Mouse (Mus musculus) bone marrow macrophage, adult 2 months (primary cell): Measurements from ENCODE around the gene Krt2. TPM values are rescaled to one million over a fixed set of nuclear protein-coding genes. Genes with fewer than 3 reads are reported as not detected.

Experiments used
- H3K27ac ChIP-seq: 2 replicates; pipeline ENCODE4 v1.5.1; 2012; ENCODE audit warnings: low read depth, low read length; ENCODE audit not compliant: insufficient read depth
- H3K4me1 ChIP-seq: 2 replicates; pipeline ENCODE4 v1.6.1; 2012; ENCODE audit warnings: low read length; ENCODE audit not compliant: control insufficient read depth, insufficient read depth
- H3K4me3 ChIP-seq: 2 replicates; pipeline ENCODE4 v1.5.1; 2012; ENCODE audit warnings: mild to moderate bottlenecking, low read length, moderate library complexity; ENCODE audit not compliant: insufficient read depth
- CTCF ChIP-seq: IDR thresholded peaks from 2 replicates; pipeline ENCODE4 v1.5.1; 2012; ENCODE audit warnings: low read depth, mild to moderate bottlenecking, low read length, moderate library complexity
- POLR2A ChIP-seq: IDR thresholded peaks from 2 replicates; pipeline ENCODE4 v1.6.1; 2012; ENCODE audit warnings: mild to moderate bottlenecking, low read depth, low read length, borderline replicate concordance
- polyA plus RNA-seq: library from polyadenylated mRNA; stranded (reverse); fragments of >200 nt; gene quantifications from 2 replicates; pipeline ENCODE4 v1.2.4, GENCODE M21; 2012; ENCODE audit not compliant: missing spikeins, insufficient read depth, insufficient read length

The Krt2 gene
- not detected in 2 replicates for polyA plus RNA-seq

DNA sequence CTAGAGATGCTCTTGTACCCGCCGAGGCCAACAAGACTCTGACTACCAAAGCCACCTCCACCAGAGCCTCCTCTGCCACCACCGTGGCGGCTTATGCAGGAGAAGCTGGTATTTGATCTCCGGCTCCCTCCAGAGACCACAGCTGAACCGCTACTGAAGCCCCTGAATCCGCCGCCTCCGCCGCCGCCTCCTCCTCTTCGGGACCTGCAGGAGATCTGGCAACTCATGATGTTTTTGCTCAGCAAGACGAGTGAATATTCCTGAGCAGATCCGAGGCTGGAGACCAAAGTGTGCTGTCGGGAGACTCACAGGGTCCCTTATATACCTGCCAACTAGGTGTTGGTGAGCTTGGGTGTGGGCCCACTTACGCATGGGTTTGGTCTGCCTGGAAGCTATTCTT lies at the start of gene Krt2:
Gene Krt2 (minus strand): TSS at position 295 of the 400 bp plus-strand sequence.
- H3K4me3 ChIP-seq = no peak within 1 kb of the TSS
- no peak within 1 kb of the TSS for H3K27ac ChIP-seq
- no peaks in the 10 kb centered on the region for H3K4me1 ChIP-seq
- TF ChIP-seq POLR2A (no peak), CTCF (no peak)

DNA sequence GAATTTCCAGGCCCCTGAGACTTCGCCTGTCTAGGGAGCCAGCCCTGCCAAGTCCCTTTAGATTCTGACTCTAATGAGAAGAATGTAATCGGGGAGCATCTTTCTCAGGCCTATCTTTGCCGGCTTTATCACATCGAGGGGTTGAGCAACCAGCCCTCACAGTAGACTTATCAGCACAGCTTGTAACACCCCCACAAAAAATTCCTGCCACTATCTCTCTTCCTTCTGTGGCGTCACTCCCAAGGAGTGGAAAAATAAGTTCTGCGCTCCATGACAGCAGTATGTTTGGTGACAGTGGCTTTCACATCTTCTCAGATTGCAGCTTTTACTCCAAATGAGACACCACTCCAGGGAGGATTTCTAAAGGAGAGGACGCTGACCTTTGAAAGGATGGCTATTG lies 48.8 kb upstream of the Krt2 start:
- TF ChIP-seq CTCF = no peak
- no peak for TF ChIP-seq POLR2A
- no peak overlapping the region for H3K27ac ChIP-seq
- no peak overlapping the region for H3K4me3 ChIP-seq
- H3K4me1 ChIP-seq = no peaks in the 10 kb centered on the region

DNA sequence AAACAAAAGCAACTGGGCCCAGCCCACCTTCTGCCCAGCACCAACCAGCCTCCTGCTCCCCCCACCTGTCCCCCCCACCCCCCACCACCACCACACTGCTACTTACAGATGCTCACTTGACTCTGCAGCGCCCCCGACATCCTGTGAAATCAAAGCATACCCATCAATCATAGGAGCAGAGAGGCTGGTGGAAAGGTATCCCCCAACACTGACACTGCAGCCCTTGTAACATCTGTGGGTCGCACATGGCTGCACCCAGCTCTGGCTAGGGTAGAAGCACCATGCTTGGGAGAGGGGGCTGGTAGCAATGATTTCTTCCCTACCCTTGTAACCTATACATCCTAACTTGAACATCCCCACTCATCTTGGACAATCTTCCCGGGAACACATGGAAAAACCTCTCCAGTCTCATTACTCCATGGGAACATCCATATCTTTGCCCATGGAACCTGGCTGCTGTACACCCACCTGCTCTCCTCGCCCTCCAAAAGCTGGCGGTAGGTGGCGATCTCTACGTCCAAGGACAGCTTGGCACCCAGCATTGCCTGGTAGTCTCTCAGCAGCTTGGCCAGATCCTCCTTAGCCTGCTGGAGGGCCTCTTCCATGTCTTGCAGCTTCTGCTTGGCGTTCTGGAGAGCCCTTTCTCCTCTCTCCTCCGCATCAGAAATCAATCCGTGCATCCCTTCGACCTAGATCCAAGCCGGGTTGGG lies 42.6 kb upstream of the Krt2 start:
- TF ChIP-seq POLR2A (no peak), CTCF (no peak)
- no peak overlapping the region for H3K27ac ChIP-seq
- peaks cover 8% of the 10 kb centered on the region for H3K4me1 ChIP-seq
- no peak overlapping the region for H3K4me3 ChIP-seq

DNA sequence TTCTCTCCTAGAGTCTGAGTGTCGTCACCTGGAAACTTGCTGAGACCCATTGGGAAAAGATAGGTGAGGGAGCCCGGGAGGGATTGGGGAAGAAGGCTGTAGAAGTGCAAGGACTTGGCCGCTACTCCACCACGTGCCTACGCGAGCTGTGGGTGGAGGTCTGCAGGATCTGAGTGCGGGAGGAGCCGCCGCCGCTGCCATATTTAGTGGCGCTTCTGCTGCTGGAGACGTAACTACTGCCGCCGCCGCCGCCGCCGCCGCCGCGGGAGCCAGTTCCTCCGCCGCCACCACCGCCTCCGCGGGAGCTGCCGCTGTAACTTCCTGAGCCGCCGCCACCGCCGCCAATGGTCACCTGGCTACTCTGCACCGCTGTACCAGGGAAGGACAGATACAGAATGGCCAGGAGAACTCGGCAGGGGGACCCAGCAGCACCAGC lies 41.8 kb upstream of the Krt2 start:
- Histone ChIP-seq H3K4me3 (peak overlapping the region; percentile 42), H3K27ac (no peak overlapping the region), H3K4me1 (peaks cover 8% of the 10 kb centered on the region)
- TF ChIP-seq CTCF = no peak
- no peak for TF ChIP-seq POLR2A

DNA sequence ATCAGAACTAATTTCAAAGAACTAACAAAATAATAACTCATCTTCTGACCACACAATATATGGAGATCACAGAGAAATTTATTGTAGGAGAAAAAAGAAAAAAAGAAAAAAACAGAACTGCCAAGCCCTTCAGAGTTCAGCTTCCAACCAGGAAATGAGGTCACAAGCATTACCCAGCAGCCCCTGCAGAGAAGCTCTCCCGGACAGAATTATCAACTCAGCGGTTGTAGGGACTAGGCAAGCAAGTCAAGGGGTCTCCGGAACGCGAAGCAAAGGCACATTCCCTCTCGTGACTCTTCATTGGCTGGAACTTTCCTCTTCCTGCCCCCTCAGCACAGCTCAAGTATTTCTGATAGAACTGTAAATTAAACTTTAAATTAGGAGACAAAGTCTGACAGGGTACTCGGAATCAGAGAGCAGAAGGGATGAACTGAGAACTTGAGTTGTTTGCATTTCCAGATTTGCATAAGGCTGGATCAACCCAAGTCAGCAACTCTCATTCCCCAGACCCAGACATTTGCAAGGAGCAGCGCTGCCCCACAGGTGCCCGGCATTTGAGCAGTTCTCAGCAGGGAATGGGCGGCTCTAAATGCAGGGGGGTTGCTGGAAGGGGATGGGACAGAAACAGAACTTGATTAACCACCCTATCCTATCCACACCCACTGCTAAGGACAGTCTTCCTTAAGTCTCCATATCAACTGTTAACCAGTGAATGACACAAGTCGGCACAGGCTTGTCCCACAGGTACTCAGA lies 40.9 kb upstream of the Krt2 start:
- H3K4me3 ChIP-seq = peak overlapping the region; percentile 27; the same call in 1 of the 2 replicates
- peaks cover 8% of the 10 kb centered on the region for H3K4me1 ChIP-seq
- H3K27ac ChIP-seq = no peak overlapping the region
- TF ChIP-seq POLR2A (no peak), CTCF (no peak)

DNA sequence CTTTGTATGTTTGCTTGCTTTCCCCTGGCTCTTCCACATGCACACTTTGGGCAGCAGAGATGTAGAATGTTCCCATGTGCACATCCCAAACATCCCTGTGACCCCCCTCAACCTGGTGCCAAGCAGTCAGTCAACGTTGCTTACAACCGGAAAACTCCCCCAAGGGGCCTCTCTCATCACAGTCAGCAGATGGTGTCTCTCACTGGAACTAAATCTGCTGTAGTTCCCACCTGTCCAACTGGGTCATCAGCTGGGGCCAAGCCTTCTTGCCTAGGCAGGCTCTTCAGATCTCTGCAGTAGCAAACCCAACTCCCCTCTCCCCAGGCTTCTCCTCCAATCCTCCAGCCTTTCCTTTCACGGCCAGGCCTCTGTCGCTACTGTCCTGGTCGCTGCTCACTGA lies 38.7 kb upstream of the Krt2 start:
- H3K4me1 ChIP-seq = peaks cover 8% of the 10 kb centered on the region
- no peak overlapping the region for H3K27ac ChIP-seq
- no peak overlapping the region for H3K4me3 ChIP-seq
- TF ChIP-seq CTCF = no peak
- TF ChIP-seq POLR2A = no peak

DNA sequence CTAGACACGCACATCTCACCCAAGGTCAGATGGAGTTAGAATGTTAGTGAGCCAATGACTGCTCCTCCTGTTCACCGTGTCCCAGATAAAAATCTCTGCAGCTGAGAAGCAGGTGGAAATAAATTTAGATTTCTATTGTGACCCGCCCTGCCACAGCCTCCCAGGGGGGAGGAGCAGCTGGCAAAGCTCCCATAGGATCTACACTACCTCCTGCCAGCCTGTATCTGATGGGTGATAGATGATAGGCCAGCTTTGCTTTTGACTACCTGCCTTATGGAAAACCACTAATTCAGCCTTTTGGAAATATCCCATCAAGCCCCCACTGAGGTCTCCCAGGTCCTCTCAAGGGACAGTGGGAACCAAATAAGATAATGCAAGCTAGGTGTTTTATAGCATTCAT lies 37.8 kb upstream of the Krt2 start:
- H3K4me1 ChIP-seq = peaks cover 8% of the 10 kb centered on the region
- H3K4me3 ChIP-seq = no peak overlapping the region
- H3K27ac ChIP-seq = no peak overlapping the region
- TF ChIP-seq CTCF = no peak

DNA sequence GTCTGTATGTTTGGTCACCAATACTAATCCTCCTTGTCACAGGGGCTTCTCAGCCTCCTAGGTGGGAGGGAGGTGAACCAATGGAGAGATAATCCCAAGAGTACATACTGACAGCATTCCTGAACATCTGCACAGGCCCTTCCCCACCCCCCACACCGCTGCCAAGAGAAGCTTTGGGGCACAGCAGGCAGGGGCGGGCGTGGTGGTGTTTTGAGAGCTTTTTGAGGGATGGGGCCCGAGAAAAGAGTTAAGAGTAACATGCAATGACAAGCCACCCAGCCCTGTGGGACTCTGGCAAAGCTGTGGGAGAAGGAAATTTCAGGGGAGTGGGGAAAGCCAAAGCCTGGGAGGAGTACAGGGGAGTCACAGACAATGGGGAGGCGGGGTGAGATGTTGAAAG lies 36.3 kb upstream of the Krt2 start:
- no peak overlapping the region for H3K4me3 ChIP-seq
- TF ChIP-seq CTCF (no peak), POLR2A (no peak)
- no peak overlapping the region for H3K27ac ChIP-seq
- peaks cover 7% of the 10 kb centered on the region for H3K4me1 ChIP-seq

DNA sequence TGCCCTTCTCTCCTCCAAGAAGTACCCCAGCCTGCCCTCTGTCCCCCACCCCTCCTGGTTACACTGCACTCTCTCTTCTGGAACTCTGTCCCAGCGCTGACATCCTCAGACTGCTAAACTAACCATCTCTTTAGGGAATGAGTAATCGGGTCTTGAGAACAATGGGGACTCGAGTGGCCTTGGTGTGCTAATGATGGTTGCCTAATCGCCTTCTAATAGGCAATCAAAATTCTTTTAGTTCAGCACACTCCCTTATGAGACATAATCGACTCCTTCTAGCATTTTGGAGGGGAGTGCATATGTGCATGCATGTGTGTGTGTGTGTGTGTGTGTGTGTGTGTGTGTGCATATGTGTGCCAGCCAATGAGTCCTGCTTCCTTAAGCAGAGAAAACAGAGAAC lies 34.6 kb upstream of the Krt2 start:
- Histone ChIP-seq H3K27ac (no peak overlapping the region), H3K4me1 (no peaks in the 10 kb centered on the region), H3K4me3 (no peak overlapping the region)
- TF ChIP-seq CTCF (no peak), POLR2A (no peak)

DNA sequence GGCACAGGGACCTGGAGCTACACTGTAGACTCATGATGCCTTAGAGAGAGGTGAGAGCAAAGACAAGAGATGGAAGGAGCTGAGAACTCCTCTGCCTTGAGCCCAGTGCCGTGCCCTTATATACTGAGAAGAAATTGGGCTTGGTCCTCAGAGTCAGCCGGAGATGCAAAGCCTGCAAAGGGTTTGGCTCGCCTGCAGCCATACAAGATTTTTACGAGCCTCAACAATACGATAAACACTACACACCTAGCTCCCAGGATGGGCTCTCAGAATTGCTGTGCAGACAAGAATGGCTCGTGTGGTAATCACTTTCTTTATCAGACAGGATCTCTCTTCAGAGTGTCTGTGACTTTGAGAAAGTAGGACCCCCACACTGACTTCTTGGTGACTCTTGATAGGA lies 32.7 kb upstream of the Krt2 start, which contains the start of gene Krt1:
Gene Krt1 (minus strand): TSS at position 101 of the 400 bp plus-strand sequence.
- Histone ChIP-seq H3K4me1 (no peaks in the 10 kb centered on the region), H3K4me3 (no peak within 1 kb of the TSS), H3K27ac (no peak within 1 kb of the TSS)
- no peak for TF ChIP-seq CTCF
- no peak for TF ChIP-seq POLR2A
